Mouse (Mus musculus) hindbrain, embryonic 14.5 days (tissue): ENCODE results near the gene Ankle1. TPM values are rescaled to one million over a fixed set of nuclear protein-coding genes. Genes with fewer than 3 reads are reported as not detected.

ENCODE experiments used
- ATAC-seq: fragments of 200-750 bp; cut with Nextera tagmentation; 2 replicates; pipeline ENCODE4 v1.8.0; 2017; ENCODE audit warnings: moderate number of reproducible peaks, mild to moderate bottlenecking, moderate TSS enrichment, moderate library complexity; ENCODE audit not compliant: low FRiP score
- DNase-seq: peaks from one replicate; pipeline ENCODE4 v3.0.0-alpha.2; 2015; ENCODE audit warnings: low spot score
- H3K27ac ChIP-seq: fragments of 300-500 bp; sonication (generic); 2 replicates; pipeline ENCODE4 v1.5.1; 2014; ENCODE audit warnings: mild to moderate bottlenecking, moderate library complexity
- H3K27me3 ChIP-seq: fragments of 300-500 bp; sonication (generic); 2 replicates; pipeline ENCODE4 v1.6.1; 2014; ENCODE audit warnings: mild to moderate bottlenecking, low read length, mixed read lengths; ENCODE audit not compliant: control insufficient read depth, insufficient read depth
- H3K36me3 ChIP-seq: fragments of 300-500 bp; sonication (generic); replicated peaks from 2 replicates; pipeline ENCODE4 v1.6.1; 2014; ENCODE audit not compliant: control insufficient read depth, insufficient read depth
- H3K4me1 ChIP-seq: fragments of 300-500 bp; sonication (generic); replicated peaks from 2 replicates; pipeline ENCODE4 v1.6.1; 2014; ENCODE audit warnings: antibody characterized with exemption, low read length, mixed read lengths; ENCODE audit not compliant: control insufficient read depth, insufficient read depth
- H3K4me2 ChIP-seq: fragments of 300-500 bp; sonication (generic); replicated peaks from 2 replicates; pipeline ENCODE4 v1.6.1; 2014; ENCODE audit warnings: mild to moderate bottlenecking, moderate library complexity
- H3K4me3 ChIP-seq: fragments of 300-500 bp; sonication (generic); replicated peaks from 2 replicates; pipeline ENCODE4 v1.5.1; 2014; ENCODE audit warnings: mild to moderate bottlenecking, low read length
- H3K9ac ChIP-seq: fragments of 300-500 bp; sonication (generic); 2 replicates; pipeline ENCODE4 v1.6.1; 2014
- H3K9me3 ChIP-seq: fragments of 300-500 bp; sonication (generic); 2 replicates; pipeline ENCODE4 v1.6.1; 2016; ENCODE audit warnings: low read length; ENCODE audit not compliant: control insufficient read depth
- WGBS: fragments of 180-500 bp; shearing (Covaris S2); extraction: QIAGEN DNeasy Blood & Tissue Kit; methylation state at CpG from one replicate; pipeline ENCODE4 v1.1.7; 2014; 5-methylcytosine and 5-hydroxymethylcytosine counted together
- polyA plus RNA-seq: library from polyadenylated mRNA; unstranded; fragments of >200 nt; fragmentation: Nextera tagmentation; extraction: Ambion mirVana; gene quantifications from 2 replicates; pipeline ENCODE4 v1.2.1, GENCODE M21; 2014

Ankle1 gene
- 3.8 and 4.7 TPM in 2 replicates for polyA plus RNA-seq

- WGBS = 17% methylated on average over 33 of the region's 33 CpGs
- ATAC-seq = peak; percentile 89
- peak; percentile 95 for DNase-seq
- Histone ChIP-seq H3K27me3 (no peaks in the 10 kb centered on the region), H3K27ac (no peak within 1 kb of the TSS), H3K4me2 (peak within 1 kb of the TSS; percentile 65), H3K4me3 (peak within 1 kb of the TSS; percentile 33), H3K36me3 (no peaks in the 10 kb centered on the region), H3K4me1 (peaks cover 13% of the 10 kb centered on the region; the same call in 1 of the 2 replicates), H3K9ac (peak within 1 kb of the TSS; percentile 43), H3K9me3 (no peaks in the 10 kb centered on the region)
Observed at GRCm38 (mm10) chr8:71405401-71406098, at the start of gene Ankle1. Gene Ankle1 (plus strand): TSS chr8:71406010.

GRCm38 (mm10) chr8:71358026-71358425 is 47.8 kb upstream of the Ankle1 start:
- ATAC-seq = no peak
- Histone ChIP-seq H3K27ac (no peak overlapping the region), H3K9me3 (no peaks in the 10 kb centered on the region), H3K4me1 (no peaks in the 10 kb centered on the region), H3K9ac (no peak overlapping the region), H3K4me3 (no peak overlapping the region), H3K27me3 (no peaks in the 10 kb centered on the region), H3K4me2 (no peak overlapping the region), H3K36me3 (peaks cover 87% of the 10 kb centered on the region)
- no peak for DNase-seq
- 96% methylated on average over 3 of the region's 3 CpGs for WGBS

- H3K27me3 ChIP-seq = no peaks in the 10 kb centered on the region
- H3K27ac ChIP-seq = peak within 1 kb of the TSS; percentile 96
- H3K9ac ChIP-seq = peak within 1 kb of the TSS; percentile 73
- H3K4me2 ChIP-seq = peak within 1 kb of the TSS; percentile 65
- H3K36me3 ChIP-seq = peaks cover 19% of the 10 kb centered on the region
- H3K4me1 ChIP-seq = peaks cover 21% of the 10 kb centered on the region
- peak; percentile 91 for DNase-seq
- H3K9me3 ChIP-seq = no peaks in the 10 kb centered on the region
- ATAC-seq = peak; percentile 81
- H3K4me3 ChIP-seq = peak within 1 kb of the TSS; percentile 60
- under 1% methylated on average over 56 of the region's 56 CpGs for WGBS
Observed at GRCm38 (mm10) chr8:71366771-71367528, 38.9 kb upstream of the Ankle1 start, which contains the start of gene Use1. Gene Use1 (plus strand): TSS chr8:71366848.

GRCm38 (mm10) chr8:71367529-71368176 is 38.2 kb upstream of the Ankle1 start:
- Histone ChIP-seq H3K9me3 (no peaks in the 10 kb centered on the region), H3K27ac (peak overlapping the region; percentile 96), H3K4me3 (peak overlapping the region; percentile 60), H3K27me3 (no peaks in the 10 kb centered on the region), H3K36me3 (peaks cover 14% of the 10 kb centered on the region), H3K4me2 (peak overlapping the region; percentile 65), H3K9ac (peak overlapping the region; percentile 73), H3K4me1 (peaks cover 21% of the 10 kb centered on the region)
- no peak for ATAC-seq
- WGBS = 49% methylated on average over 17 of the region's 17 CpGs
- no peak for DNase-seq

GRCm38 (mm10) chr8:71368366-71368765 is 37.4 kb upstream of the Ankle1 start:
- Histone ChIP-seq H3K27ac (no peak overlapping the region), H3K4me2 (0 out of 2 replicates have a peak overlapping the region, but pooled peaks have one; percentile 65), H3K4me1 (peaks cover 21% of the 10 kb centered on the region), H3K4me3 (no peak overlapping the region), H3K9me3 (no peaks in the 10 kb centered on the region), H3K9ac (no peak overlapping the region), H3K27me3 (no peaks in the 10 kb centered on the region), H3K36me3 (peaks cover 14% of the 10 kb centered on the region)
- DNase-seq (no peak), ATAC-seq (no peak)

- no peak overlapping the region for H3K4me2 ChIP-seq
- WGBS = 94% methylated on average over 10 of the region's 10 CpGs
- DNase-seq (no peak), ATAC-seq (no peak)
- peaks cover 21% of the 10 kb centered on the region for H3K4me1 ChIP-seq
- H3K36me3 ChIP-seq = peaks cover 21% of the 10 kb centered on the region
- no peak overlapping the region for H3K9ac ChIP-seq
- no peaks in the 10 kb centered on the region for H3K9me3 ChIP-seq
- H3K27me3 ChIP-seq = no peaks in the 10 kb centered on the region
- H3K4me3 ChIP-seq = no peak overlapping the region
- H3K27ac ChIP-seq = no peak overlapping the region
Observed at GRCm38 (mm10) chr8:71369040-71369718, 36.6 kb upstream of the Ankle1 start.

- DNase-seq (no peak), ATAC-seq (no peak)
- H3K27me3 ChIP-seq = no peaks in the 10 kb centered on the region
- peaks cover 29% of the 10 kb centered on the region for H3K36me3 ChIP-seq
- peaks cover 25% of the 10 kb centered on the region for H3K4me1 ChIP-seq
- 19% methylated on average over 5 of the region's 5 CpGs for WGBS
- peak overlapping the region; percentile 63 for H3K4me3 ChIP-seq
- peak overlapping the region; percentile 54 for H3K4me2 ChIP-seq
- H3K27ac ChIP-seq = peak overlapping the region; percentile 85
- H3K9ac ChIP-seq = peak overlapping the region; percentile 64
- no peaks in the 10 kb centered on the region for H3K9me3 ChIP-seq
Observed at GRCm38 (mm10) chr8:71370711-71371235, 35.0 kb upstream of the Ankle1 start.

GRCm38 (mm10) chr8:71371236-71371848 is 34.5 kb upstream of the Ankle1 start, which contains the start of gene Ocel1:
Gene Ocel1 (plus strand): TSS chr8:71371298.
- Histone ChIP-seq H3K27me3 (no peaks in the 10 kb centered on the region), H3K4me3 (peak within 1 kb of the TSS; percentile 63), H3K4me2 (peak within 1 kb of the TSS; percentile 54), H3K36me3 (peaks cover 29% of the 10 kb centered on the region), H3K4me1 (peaks cover 27% of the 10 kb centered on the region), H3K9me3 (no peaks in the 10 kb centered on the region), H3K27ac (peak within 1 kb of the TSS; percentile 85), H3K9ac (peak within 1 kb of the TSS; percentile 64)
- WGBS = 1% methylated on average over 68 of the region's 68 CpGs
- ATAC-seq (peak; percentile 87), DNase-seq (peak; percentile 96)
